Mouse (Mus musculus): Measurements from ENCODE around the gene Pfkfb4.

Pfkfb4 gene

GRCm38 (mm10) chr9:109038901-109039364 lies 47.4 kb downstream of the Pfkfb4 start:
- peak in 1 of 2 experiments; percentile 10 for DNase-seq

GRCm38 (mm10) chr9:109039681-109040080 lies 48.1 kb downstream of the Pfkfb4 start:
- no peak for DNase-seq

DNA sequence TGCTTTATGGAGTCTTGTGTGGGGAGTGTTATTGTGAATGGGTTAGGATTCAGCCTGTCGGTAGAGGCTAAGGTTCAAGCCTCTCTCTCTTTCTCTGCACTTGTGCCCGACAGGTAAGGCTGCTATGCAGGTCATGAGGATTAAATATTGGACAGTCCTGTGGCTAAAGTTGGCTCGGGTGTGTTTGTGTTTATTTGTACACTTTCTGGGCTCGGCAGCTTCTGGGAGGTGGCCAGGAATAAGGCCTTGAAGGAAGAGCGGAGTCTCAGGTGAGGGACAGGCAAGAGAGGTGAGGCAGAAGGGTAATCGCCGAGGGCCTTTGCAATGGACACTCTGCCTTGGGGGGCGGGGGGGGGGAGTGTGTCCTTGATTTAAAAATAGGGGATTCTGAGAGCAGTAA lies 48.6 kb downstream of the Pfkfb4 start:
- no peak for DNase-seq

GRCm38 (mm10) chr9:109040906-109041305 lies 49.3 kb downstream of the Pfkfb4 start:
- DNase-seq: no peak

DNA sequence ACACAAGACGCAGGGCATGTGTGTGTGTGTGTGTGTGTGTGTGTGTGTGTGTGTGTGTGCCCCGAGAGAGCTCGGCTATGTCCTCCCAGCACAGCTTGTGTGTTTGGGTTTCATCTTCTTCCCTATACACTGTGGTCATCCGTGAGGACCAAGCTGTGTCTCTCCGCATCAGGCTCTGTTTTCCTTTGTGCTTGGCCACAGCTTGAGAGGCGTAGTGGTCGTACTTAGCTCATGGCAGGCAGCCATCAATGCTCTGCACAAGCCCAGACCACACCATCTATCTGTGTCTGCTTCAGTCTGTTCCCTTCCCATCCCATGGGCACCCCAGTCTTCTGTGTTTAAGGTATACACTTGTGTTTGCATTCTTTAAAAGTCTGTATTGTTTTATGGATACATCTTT lies 49.8 kb downstream of the Pfkfb4 start:
- no peak for DNase-seq

DNA sequence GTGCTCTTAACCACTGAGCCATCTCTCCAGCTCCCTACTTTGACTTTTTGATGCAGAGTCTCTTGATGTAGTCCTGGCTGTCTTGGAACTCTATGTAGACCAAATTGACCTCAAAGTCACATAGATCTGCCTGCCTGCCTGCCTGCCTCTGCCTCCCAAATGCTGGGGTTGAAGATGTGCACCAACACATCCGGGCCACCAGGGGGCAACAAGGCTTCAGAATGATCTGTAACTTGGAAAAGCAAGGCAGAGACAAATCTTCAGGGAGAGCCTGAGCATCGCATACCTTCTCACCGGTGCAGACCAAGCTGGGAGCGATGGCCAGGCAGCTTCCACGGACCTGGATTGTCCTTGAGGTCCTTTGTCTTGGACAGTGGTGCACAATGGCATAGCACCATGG lies 54.7 kb downstream of the Pfkfb4 start:
- peak; percentile 88 to 90 for DNase-seq

- DNase-seq: no peak
Observed at GRCm38 (mm10) chr9:109049316-109049715, 57.7 kb downstream of the Pfkfb4 start.

DNA sequence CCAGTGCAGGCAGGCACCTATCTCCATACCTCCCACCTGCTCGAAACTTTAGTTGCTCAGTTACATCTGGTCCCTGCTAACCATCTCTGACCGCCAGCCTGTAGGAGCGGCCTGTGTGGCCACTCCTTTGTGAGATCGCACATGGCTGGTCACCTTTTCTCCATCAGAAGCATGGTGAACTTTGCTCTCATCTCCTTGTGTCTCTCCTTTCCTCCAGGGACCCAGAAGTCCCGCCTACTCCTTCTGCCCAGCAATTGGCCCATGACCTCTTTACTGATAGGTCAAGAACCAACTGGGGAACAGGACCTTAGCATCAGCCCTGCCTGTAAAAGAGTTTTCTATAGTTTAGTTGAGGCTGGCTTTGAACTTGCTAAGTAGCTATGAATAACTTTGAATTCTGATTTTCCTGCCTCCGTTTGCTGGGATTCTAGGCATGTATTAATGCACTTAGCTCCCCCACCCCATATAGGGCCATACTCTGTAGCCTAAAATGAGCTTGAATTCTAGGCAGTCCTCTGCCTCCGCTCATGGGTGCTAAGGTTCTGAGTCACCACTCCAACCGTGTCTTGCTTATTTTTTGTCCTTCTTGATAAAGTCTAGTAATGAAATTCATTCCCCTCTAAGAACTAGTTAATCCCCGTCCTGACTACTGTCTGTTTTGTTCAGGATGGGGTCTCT lies 58.6 kb downstream of the Pfkfb4 start:
- peak; percentile 20 to 41 for DNase-seq

- DNase-seq: no peak
Observed at GRCm38 (mm10) chr9:109050674-109050997, 59.1 kb downstream of the Pfkfb4 start.

DNA sequence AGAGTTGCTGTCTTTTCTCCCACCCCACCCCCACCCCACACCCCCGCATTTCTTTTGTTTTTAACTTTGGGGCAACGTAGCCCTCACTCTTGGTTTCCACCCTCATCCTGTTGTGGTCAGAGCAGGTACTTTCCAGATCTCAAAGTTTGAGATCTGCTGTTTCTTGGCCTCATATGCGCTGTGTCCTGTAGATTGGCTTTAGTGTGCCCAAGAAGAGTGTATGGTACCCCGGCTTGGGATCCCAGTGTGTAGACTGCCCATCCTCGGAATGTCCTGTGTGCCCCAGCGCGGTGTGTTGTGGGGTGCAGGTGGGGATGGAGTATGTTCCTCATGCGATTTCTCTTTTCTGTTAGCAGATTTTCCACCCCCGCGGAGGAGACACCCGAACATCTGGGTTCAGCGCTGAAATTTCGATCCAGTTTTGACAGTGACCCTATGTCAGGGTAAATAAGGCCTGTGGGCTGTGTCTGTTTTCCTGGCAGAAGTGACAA lies 59.5 kb downstream of the Pfkfb4 start:
- DNase-seq: peak; percentile 82 to 84

GRCm38 (mm10) chr9:109051651-109052489 lies 60.3 kb downstream of the Pfkfb4 start:
- DNase-seq: peak; percentile 83 to 89

GRCm38 (mm10) chr9:109052490-109053260 lies 61.1 kb downstream of the Pfkfb4 start:
- peak; percentile 37 to 46 for DNase-seq

DNA sequence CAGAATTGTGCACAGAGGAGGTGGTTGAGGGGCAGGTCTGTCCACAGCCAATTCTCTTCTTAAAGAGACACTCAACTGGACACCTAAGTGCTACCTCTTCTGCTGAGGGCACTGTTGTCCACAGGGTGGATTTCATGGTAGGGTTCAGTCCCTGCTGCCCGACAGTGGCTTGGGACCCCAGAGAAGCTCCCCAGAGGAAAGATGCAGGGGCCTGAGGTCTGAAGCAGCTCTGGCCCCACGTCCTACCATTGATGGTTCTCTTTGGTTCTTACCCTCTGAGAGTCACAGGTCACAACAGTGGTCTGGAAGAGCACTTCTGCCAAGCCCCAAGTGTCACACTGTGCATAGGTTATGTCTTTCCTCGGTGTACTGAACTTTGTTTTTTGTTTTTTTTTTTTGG lies 61.8 kb downstream of the Pfkfb4 start:
- DNase-seq: peak; percentile 9 to 21

DNA sequence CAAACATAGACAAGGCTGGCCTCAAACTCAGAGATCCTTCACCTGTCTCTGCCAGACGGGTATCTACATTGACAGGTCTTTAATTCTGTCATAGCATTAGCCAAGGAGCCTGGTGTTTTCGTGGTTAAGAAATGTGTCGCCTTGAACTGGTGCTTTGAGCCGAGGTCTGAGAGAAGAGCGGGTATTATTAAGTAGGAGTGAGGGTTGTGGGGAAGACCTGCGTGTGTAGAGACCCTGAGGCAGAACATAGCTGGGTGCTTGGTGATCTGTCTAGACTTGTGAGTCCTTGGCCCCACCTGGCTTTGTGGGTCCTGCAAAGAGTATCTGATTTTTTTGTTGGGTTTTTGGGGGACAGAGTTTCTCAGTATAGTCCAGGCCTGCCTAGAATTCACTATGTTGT lies 62.3 kb downstream of the Pfkfb4 start:
- DNase-seq: peak; percentile 7 to 25

- peak; percentile 70 to 71 for DNase-seq
Observed at GRCm38 (mm10) chr9:109054712-109055111, 63.1 kb downstream of the Pfkfb4 start.

GRCm38 (mm10) chr9:109055271-109056030 lies 63.9 kb downstream of the Pfkfb4 start:
- peak; percentile 12 to 23 for DNase-seq

GRCm38 (mm10) chr9:109056081-109056690 lies 64.6 kb downstream of the Pfkfb4 start:
- peak in 1 of 2 experiments; percentile 11 for DNase-seq

GRCm38 (mm10) chr9:109056916-109057315 lies 65.3 kb downstream of the Pfkfb4 start:
- DNase-seq: peak in 1 of 2 experiments; percentile 16

- DNase-seq: peak; percentile 53 to 58
Observed at GRCm38 (mm10) chr9:109057543-109057942, 66.0 kb downstream of the Pfkfb4 start.

GRCm38 (mm10) chr9:109058006-109058765 lies 66.6 kb downstream of the Pfkfb4 start:
- DNase-seq: peak in 1 of 2 experiments; percentile 30

Measured in B cell, adult 2 months (primary cell).